In the genomic region with DNA sequence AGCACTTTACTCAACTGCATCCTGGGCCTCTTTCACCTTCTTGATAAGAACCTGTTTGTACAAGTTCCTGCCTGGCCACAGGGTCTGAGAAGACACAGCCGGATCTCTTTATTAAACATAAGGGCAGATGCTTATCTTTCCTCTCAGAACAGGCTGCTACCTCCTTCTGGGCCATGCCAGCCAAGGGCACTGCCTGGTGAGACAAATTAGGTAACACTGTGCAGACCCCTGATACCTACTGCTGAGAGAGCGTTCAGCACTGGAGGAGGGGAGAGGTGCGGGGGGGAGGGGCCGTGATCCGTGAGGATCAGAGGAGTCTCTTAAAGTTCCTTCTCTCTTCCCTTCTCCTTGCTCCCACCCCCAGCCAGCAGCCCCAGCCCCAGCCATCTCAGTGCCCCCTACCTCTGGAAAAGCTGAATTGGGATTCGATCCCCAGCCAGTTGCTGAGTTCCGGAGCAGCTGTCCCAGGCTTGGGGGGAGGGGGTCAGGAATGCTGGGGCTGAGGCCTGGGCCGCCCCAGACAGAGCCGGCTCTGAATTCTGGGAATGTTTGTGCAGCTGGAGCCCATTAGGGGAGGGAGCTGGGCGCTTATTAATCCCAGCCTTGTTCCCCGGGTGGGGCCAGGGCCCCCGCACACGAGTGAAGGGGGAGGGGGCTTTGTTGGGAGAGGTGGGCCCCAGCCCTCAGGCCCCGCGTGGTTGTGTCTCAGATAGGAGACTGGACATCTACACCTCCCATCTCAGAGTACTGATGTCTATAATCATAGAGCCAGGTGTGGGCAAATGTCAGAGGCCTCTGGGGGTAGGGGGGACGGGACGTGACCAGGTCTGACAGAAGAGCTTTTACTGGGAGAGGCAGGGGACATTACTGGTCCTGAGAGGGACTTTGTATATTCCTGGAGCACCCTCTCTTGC, we compare ENCODE assay signal across 10 mouse cellular contexts. TPM values are rescaled to one million over a fixed set of nuclear protein-coding genes. Genes with fewer than 3 reads are reported as not detected.
A peak's percentile ranks its signal among the peaks of the same experiment; 100 is the strongest.
DNase-seq lines count a peak whose midpoint lies in the region; ATAC-seq and TF ChIP-seq lines count a peak whose summit lies in the region.
"Had no signal": no experiment of that assay in that cellular context is flagged by ENCODE, and none has a peak within 500 bp of the region (broad histone marks: within the 10 kb centered on the region; RNA-seq: fewer than 3 reads in every experiment).

No protein-coding gene starts in this region.

- TF ChIP-seq CTCF in embryonic fibroblast, embryonic 13.5 days (IDR thresholded peaks at IDR 0.05; ENCODE audit: borderline replicate concordance, insufficient read depth, low read length), result no peak
- TF ChIP-seq CTCF in small intestine, adult 2 months (IDR thresholded peaks at IDR 0.05; ENCODE audit: extremely low read depth, insufficient read length, insufficient replicate concordance, low read depth, low read length), result no peak
- no peak for TF ChIP-seq CTCF in left cerebral cortex, adult 2 months (IDR thresholded peaks at IDR 0.05)

- no peak overlapping the region for H3K4me3 ChIP-seq in embryonic fibroblast, embryonic 13.5 days (ENCODE audit: insufficient read depth, low read length)
- H3K4me3 ChIP-seq in hindbrain, embryonic 13.5 days, result no peak overlapping the region
- 0 out of 2 replicates have a peak overlapping the region, but pooled peaks have one; percentile 8 for H3K4me3 ChIP-seq in liver, embryonic 11.5 days (ENCODE audit: low read depth, low read length)
- H3K4me3 ChIP-seq in small intestine, adult 2 months (ENCODE audit: low read depth, low read length), result peak overlapping the region; percentile 5; the same call in 1 of the 2 replicates
- H3K4me3 ChIP-seq in left cerebral cortex, adult 2 months, result no peak overlapping the region

- TF ChIP-seq POLR2A in embryonic fibroblast, embryonic 13.5 days (IDR thresholded peaks at IDR 0.05; ENCODE audit: low read depth, low read length), result peak; percentile 33; the same call in 1 of the 2 replicates
- no peak for TF ChIP-seq POLR2A in small intestine, adult 2 months (IDR thresholded peaks at IDR 0.05; ENCODE audit: low read depth, low read length)

- peaks cover 14% of the 10 kb centered on the region for H3K4me1 ChIP-seq in embryonic fibroblast, embryonic 13.5 days (ENCODE audit: control insufficient read depth, insufficient read depth, low read length)
- H3K4me1 ChIP-seq in hindbrain, embryonic 13.5 days (replicated peaks), result peaks cover 21% of the 10 kb centered on the region
- peaks cover 11% of the 10 kb centered on the region for H3K4me1 ChIP-seq in liver, embryonic 11.5 days (replicated peaks; ENCODE audit: control insufficient read depth, insufficient read depth, low read length)
- no peaks in the 10 kb centered on the region; the same call in 1 of the 2 replicates for H3K4me1 ChIP-seq in small intestine, adult 2 months (ENCODE audit: control insufficient read depth, insufficient read depth, insufficient read length, low read length)

- H3K27ac ChIP-seq in embryonic fibroblast, embryonic 13.5 days (ENCODE audit: insufficient read depth, low read length), result peak overlapping the region; percentile 89
- peak overlapping the region; percentile 48; the same call in 1 of the 2 replicates for H3K27ac ChIP-seq in hindbrain, embryonic 13.5 days
- H3K27ac ChIP-seq in liver, embryonic 11.5 days (ENCODE audit: low read depth, low read length), result peak overlapping the region; percentile 73
- no peak overlapping the region for H3K27ac ChIP-seq in small intestine, adult 2 months (ENCODE audit: insufficient read depth, low read depth, low read length)
- H3K27ac ChIP-seq in left cerebral cortex, adult 2 months, result no peak overlapping the region

- no peaks in the 10 kb centered on the region for H3K36me3 ChIP-seq in hindbrain, embryonic 13.5 days
- H3K36me3 ChIP-seq in liver, embryonic 11.5 days (ENCODE audit: control insufficient read depth, insufficient read depth, low read length), result no peaks in the 10 kb centered on the region
- H3K36me3 ChIP-seq in small intestine, adult 2 months (ENCODE audit: control insufficient read depth, insufficient read depth, low read length), result no peaks in the 10 kb centered on the region

- H3K27me3 ChIP-seq in hindbrain, embryonic 13.5 days, result no peaks in the 10 kb centered on the region
- no peaks in the 10 kb centered on the region for H3K27me3 ChIP-seq in liver, embryonic 11.5 days (replicated peaks; ENCODE audit: control insufficient read depth, insufficient read depth, low read length)
- H3K27me3 ChIP-seq in small intestine, adult 2 months (ENCODE audit: control insufficient read depth, insufficient read depth, low read length), result no peaks in the 10 kb centered on the region

- peak overlapping the region; percentile 21; the same call in 1 of the 2 replicates for H3K4me2 ChIP-seq in hindbrain, embryonic 13.5 days
- peak overlapping the region; percentile 50 for H3K4me2 ChIP-seq in liver, embryonic 11.5 days

- ATAC-seq in cerebellum, adult (ENCODE audit: insufficient number of reproducible peaks, low FRiP score, low TSS enrichment), result no peak
- peak; percentile 65; the same call in 1 of the 2 replicates for ATAC-seq in hindbrain, embryonic 13.5 days (ENCODE audit: low FRiP score)
- ATAC-seq in liver, embryonic 11.5 days (replicated peaks; ENCODE audit: low FRiP score), result peak; percentile 41; the same call in 1 of the 2 replicates

- intact Hi-C loops in left cerebral cortex, adult 2 months (cut with DNase I), result no loop called here

- peaks cover 4% of the 10 kb centered on the region for H3K9me3 ChIP-seq in hindbrain, embryonic 13.5 days
- H3K9me3 ChIP-seq in liver, embryonic 11.5 days (ENCODE audit: control insufficient read depth, low read length), result peaks cover 2% of the 10 kb centered on the region

- 14% methylated on average over 17 of the region's 17 CpGs for WGBS in hindbrain, embryonic 13.5 days
- WGBS in liver, embryonic 11.5 days, result 22% methylated on average over 17 of the region's 17 CpGs
- 23% methylated on average over 17 of the region's 17 CpGs for WGBS in small intestine, adult 2 months

- H3K9ac ChIP-seq in hindbrain, embryonic 13.5 days, result peak overlapping the region; percentile 39; the same call in 1 of the 2 replicates
- no peak overlapping the region for H3K9ac ChIP-seq in liver, embryonic 11.5 days (ENCODE audit: low read depth, low read length)

- peak; percentile 52 to 57 for DNase-seq in cerebellum, postnatal 10 days
- no peak for DNase-seq in liver, embryonic 11.5 days (ENCODE audit: low spot score)
- no peak for DNase-seq in left cerebral cortex, adult 2 months (ENCODE audit: extremely low spot score in 1 of 2, low spot score in 2 of 2)
- no peak for DNase-seq in spleen, postnatal 14 days (ENCODE audit: low spot score in 2 of 2)

RNA-seq across cellular contexts. Expression of a gene that starts 19.9 kb away (rescaled TPM):
- 54.6 and 75.0 TPM in 2 replicates for polyA plus RNA-seq in embryonic fibroblast, embryonic 13.5 days (2011; ENCODE audit: insufficient read length, low read depth, missing spikeins)
- 10.5 and 11.8 TPM in 2 replicates for polyA plus RNA-seq in hindbrain, embryonic 13.5 days (2015; fragmentation: Nextera tagmentation; extraction: Ambion mirVana)
- polyA plus RNA-seq in liver, embryonic 11.5 days (2014; fragmentation: Nextera tagmentation; extraction: Ambion mirVana), result 8.4 and 9.0 TPM in 2 replicates
- polyA plus RNA-seq in small intestine, adult 2 months (2012; rRNA removed), result 9.0 and 12.4 TPM in 2 replicates
- total RNA-seq in left cerebral cortex, adult 2 months (2021), result 10 to 100 TPM; 10.9 to 11.7 TPM

RNA-seq across cellular contexts. Expression of a gene that starts 39.4 kb away (rescaled TPM):
- polyA plus RNA-seq in embryonic fibroblast, embryonic 13.5 days (2011; ENCODE audit: insufficient read length, low read depth, missing spikeins), result not detected in 2 replicates
- 0.04 and 0.18 TPM in 2 replicates for polyA plus RNA-seq in hindbrain, embryonic 13.5 days (2015; fragmentation: Nextera tagmentation; extraction: Ambion mirVana)
- polyA plus RNA-seq in liver, embryonic 11.5 days (2014; fragmentation: Nextera tagmentation; extraction: Ambion mirVana), result 0.25 and 0.36 TPM in 2 replicates
- not detected in 2 replicates for polyA plus RNA-seq in small intestine, adult 2 months (2012; rRNA removed)
- total RNA-seq in left cerebral cortex, adult 2 months (2021), result not detected
- polyA plus RNA-seq: gonadal fat pad, adult 2 months; spleen, adult 2 months had no signal

RNA-seq across cellular contexts. Expression of a gene that starts 44.9 kb away (rescaled TPM):
- 2.5 and 3.2 TPM in 2 replicates for polyA plus RNA-seq in embryonic fibroblast, embryonic 13.5 days (2011; ENCODE audit: insufficient read length, low read depth, missing spikeins)
- 2.8 and 5.3 TPM in 2 replicates for polyA plus RNA-seq in hindbrain, embryonic 13.5 days (2015; fragmentation: Nextera tagmentation; extraction: Ambion mirVana)
- polyA plus RNA-seq in liver, embryonic 11.5 days (2014; fragmentation: Nextera tagmentation; extraction: Ambion mirVana), result 1.2 and 1.4 TPM in 2 replicates
- polyA plus RNA-seq in small intestine, adult 2 months (2012; rRNA removed), result 0.42 and 0.51 TPM in 2 replicates
- 1 to 10 TPM; 4.8 to 5.0 TPM for total RNA-seq in left cerebral cortex, adult 2 months (2021)
- polyA plus RNA-seq: spleen, adult 2 months had no signal

Comparison
In these comparisons a context has a peak if more than half of its experiments do, and no peak if none do; other contexts are left out.
1. DNase-seq: peak in cerebellum, postnatal 10 days (2 of 2); none in liver, embryonic 11.5 days (single experiment), left cerebral cortex, adult 2 months (0 of 2) and spleen, postnatal 14 days (0 of 2).
2. H3K27ac ChIP-seq: peak in embryonic fibroblast, embryonic 13.5 days (single experiment), hindbrain, embryonic 13.5 days (single experiment) and liver, embryonic 11.5 days (single experiment); none in small intestine, adult 2 months (single experiment) and left cerebral cortex, adult 2 months (single experiment).
3. H3K4me3 ChIP-seq: peak in liver, embryonic 11.5 days (single experiment) and small intestine, adult 2 months (single experiment); none in embryonic fibroblast, embryonic 13.5 days (single experiment), hindbrain, embryonic 13.5 days (single experiment) and left cerebral cortex, adult 2 months (single experiment).